Mouse (Mus musculus) MEL (cell line): Measurements from ENCODE around the gene Tm9sf1.

Experiments
- CTCF ChIP-seq, 3 experiments: IDR thresholded peaks in 2 of 3; conservative IDR thresholded peaks in 1 of 3; 2 replicates each; pipeline ENCODE4 v1.5.1; 2011 to 2012; ENCODE audit warnings: low read length in 3 of 3, low read depth in 2 of 3, mild to moderate bottlenecking in 2 of 3, improper control_type of control experiment in 1 of 3, inconsistent platforms in 1 of 3, mixed read lengths in 1 of 3, moderate library complexity in 1 of 3; ENCODE audit not compliant: control insufficient read depth in 1 of 3, insufficient read depth in 1 of 3, poor library complexity in 1 of 3, severe bottlenecking in 1 of 3
- ELF1 ChIP-seq: IDR thresholded peaks from 2 replicates; pipeline ENCODE4 v1.6.1; 2014; ENCODE audit warnings: low read depth, mild to moderate bottlenecking, inconsistent platforms, low read length, improper control_type of control experiment, moderate library complexity
- GATA1 ChIP-seq: IDR thresholded peaks from 2 replicates; pipeline ENCODE4 v1.6.1; 2011; ENCODE audit warnings: low read depth, low read length, improper control_type of control experiment
- JUND ChIP-seq: IDR thresholded peaks from 2 replicates; pipeline ENCODE4 v1.6.1; 2011; ENCODE audit warnings: low read depth, mild to moderate bottlenecking, improper control_type of control experiment, low read length
- MAFK ChIP-seq: IDR thresholded peaks from 2 replicates; pipeline ENCODE4 v1.6.1; 2011; ENCODE audit warnings: low read depth, mild to moderate bottlenecking, low read length, improper control_type of control experiment, borderline replicate concordance
- MAX ChIP-seq: IDR thresholded peaks from 2 replicates; pipeline ENCODE4 v1.6.1; 2011; ENCODE audit warnings: low read length, improper control_type of control experiment
- MEF2A ChIP-seq: IDR thresholded peaks from 2 replicates; pipeline ENCODE4 v1.6.1; 2014; ENCODE audit warnings: low read depth, mild to moderate bottlenecking, inconsistent platforms, low read length, improper control_type of control experiment; ENCODE audit not compliant: poor library complexity, insufficient replicate concordance, severe bottlenecking; ENCODE audit errors: extremely low read depth
- MYC ChIP-seq: IDR thresholded peaks from 2 replicates; pipeline ENCODE4 v1.6.1; 2011; ENCODE audit warnings: low read depth, mild to moderate bottlenecking, low read length, improper control_type of control experiment, moderate library complexity
- RAD21 ChIP-seq: IDR thresholded peaks from 2 replicates; pipeline ENCODE4 v1.6.1; 2011; ENCODE audit warnings: mild to moderate bottlenecking, low read depth, low read length, improper control_type of control experiment
- TAL1 ChIP-seq: IDR thresholded peaks from 2 replicates; pipeline ENCODE4 v1.6.1; 2012; ENCODE audit warnings: mild to moderate bottlenecking, inconsistent platforms, low read length, moderate library complexity, mixed read lengths
- TBP ChIP-seq: IDR thresholded peaks from 2 replicates; pipeline ENCODE4 v1.8.0; 2011; ENCODE audit warnings: low read depth, low read length, improper control_type of control experiment
- TCF12 ChIP-seq: IDR thresholded peaks from 2 replicates; pipeline ENCODE4 v1.6.1; 2014; ENCODE audit warnings: low read depth, mild to moderate bottlenecking, inconsistent platforms, low read length, improper control_type of control experiment, moderate library complexity

DNA sequence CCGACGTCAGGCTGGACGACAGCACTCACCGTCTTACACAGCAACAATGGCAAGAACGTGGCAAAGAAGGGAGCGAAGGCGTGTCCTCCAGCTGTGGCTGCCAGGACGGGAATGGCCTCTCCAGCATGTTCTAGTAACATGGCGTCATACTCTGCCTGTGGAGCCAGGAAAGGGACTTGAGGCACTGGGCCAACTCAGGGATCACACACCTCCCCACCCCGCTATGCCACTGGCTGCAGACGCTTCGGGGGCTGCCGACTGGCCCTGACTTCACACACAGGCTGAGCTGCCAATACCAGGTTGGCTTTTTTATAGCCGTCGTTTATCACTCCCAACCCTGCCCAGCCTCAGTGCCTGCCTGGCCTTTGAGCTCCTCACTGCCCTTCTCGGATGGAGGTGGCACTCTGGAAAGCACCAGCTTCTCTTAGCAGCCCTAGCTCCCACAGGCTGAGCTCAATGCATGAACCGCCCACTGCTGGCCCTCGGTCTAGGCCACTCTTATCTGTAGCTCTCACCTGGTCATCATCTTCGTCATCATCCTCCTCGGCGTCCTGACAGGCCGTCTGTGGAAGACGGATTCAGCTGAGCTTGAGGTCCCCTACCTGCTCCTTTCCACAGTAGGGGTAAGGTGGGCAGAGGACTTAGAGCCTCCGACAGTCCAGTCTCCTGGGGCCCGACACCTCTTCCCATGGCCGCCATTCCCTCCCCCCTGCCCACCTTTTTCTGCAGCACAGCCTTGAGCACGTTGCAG is 15.4 kb downstream of the Tm9sf1 start:
- TF ChIP-seq CTCF (IDR thresholded peaks at IDR 0.05 in 2 of 3, conservative IDR thresholded peaks at IDR 0.05 in 1 of 3; ENCODE audit: control insufficient read depth in 1 of 3, insufficient read depth in 1 of 3, low read depth in 2 of 3, low read length in 3 of 3, poor library complexity in 1 of 3, severe bottlenecking in 1 of 3) (no peak), ELF1 (no peak), MYC (no peak), TCF12 (no peak), JUND (no peak), TBP (no peak), RAD21 (no peak), MEF2A (no peak), GATA1 (no peak), MAX (no peak), TAL1 (no peak), MAFK (no peak)
